Mouse (Mus musculus): ENCODE results near the gene Ctse. TPM values are rescaled to one million over a fixed set of nuclear protein-coding genes. Genes with fewer than 3 reads are reported as not detected.

The Ctse gene
- total and polyA plus RNA-seq, 2 experiments, result 0.11 TPM; not detected in 1

DNA sequence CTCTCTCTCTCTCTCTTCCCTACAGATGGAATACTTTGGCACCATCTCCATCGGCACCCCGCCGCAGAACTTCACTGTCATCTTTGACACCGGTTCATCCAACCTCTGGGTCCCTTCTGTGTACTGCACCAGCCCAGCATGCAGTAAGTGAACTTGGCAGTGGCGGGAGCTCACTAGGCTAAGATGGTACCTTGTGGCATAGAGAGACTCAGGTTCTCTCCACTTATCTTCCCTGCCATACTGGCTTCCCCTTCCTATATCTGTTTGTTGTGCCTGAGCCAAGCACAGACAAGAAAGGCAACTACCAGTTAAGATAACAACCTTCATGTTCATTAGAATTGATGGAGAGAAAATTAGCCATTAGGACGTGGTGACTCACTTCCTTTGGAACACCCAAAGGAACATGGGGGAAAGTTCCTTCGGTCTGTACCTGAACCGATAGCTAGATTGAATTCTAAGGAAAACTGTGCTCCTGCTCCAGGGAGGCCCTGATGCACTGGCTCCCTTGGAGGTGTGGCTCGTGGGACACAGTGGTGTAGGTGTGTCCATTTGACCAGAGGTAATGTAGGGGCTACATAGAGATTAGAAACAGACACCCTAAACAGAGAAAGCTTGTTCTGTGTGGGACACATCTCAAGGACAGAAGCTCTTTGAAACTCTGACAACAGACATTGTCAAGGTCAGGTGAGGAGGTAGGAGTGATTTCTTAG is 25.3 kb downstream of the Ctse start:
- no peak for TF ChIP-seq CTCF (IDR thresholded peaks at IDR 0.05; ENCODE audit: low read depth, low read length)
- no peak for TF ChIP-seq POLR2A (IDR thresholded peaks at IDR 0.05; ENCODE audit: extremely low read depth, insufficient read depth, low read length)
- 87% methylated on average over 9 of the region's 9 CpGs for WGBS
- Histone ChIP-seq H3K9ac (ENCODE audit: low read depth, low read length) (no peak overlapping the region), H3K27me3 (ENCODE audit: control insufficient read depth, insufficient read depth, low read length) (no peaks in the 10 kb centered on the region), H3K79me2 (ENCODE audit: control insufficient read depth, insufficient read depth, low read length) (no peaks in the 10 kb centered on the region), H3K4me1 (ENCODE audit: control insufficient read depth, insufficient read depth, low read length) (no peaks in the 10 kb centered on the region), H3K27ac (replicated peaks; ENCODE audit: insufficient read depth, low read depth, low read length) (no peak overlapping the region), H3K4me3 (ENCODE audit: insufficient read depth, low read depth, low read length) (no peak overlapping the region), H3K36me3 (ENCODE audit: control insufficient read depth, insufficient read depth, low read length) (no peaks in the 10 kb centered on the region)
- DNase-seq (ENCODE audit: extremely low read depth, low read depth, low spot score), result no peak

DNA sequence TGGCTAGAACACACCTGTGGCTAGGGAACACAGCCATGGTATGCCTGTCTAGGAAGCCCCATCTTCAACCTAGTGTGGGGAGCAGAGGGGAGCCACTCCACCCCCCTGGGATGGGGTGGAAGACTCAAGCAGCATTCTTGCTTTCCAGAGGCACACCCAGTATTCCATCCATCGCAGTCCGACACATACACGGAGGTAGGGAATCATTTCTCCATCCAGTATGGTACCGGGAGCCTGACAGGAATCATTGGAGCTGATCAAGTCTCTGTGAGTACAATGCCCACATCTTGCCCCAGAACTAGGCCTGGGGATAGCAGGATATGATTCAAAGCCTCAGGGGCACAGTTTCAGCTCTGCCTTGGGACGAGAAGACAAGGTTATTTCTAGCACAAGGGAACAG is 26.0 kb downstream of the Ctse start:
- DNase-seq (ENCODE audit: extremely low read depth, low read depth, low spot score), result no peak
- WGBS, result 91% methylated on average over 5 of the region's 5 CpGs
- no peak overlapping the region for H3K9ac ChIP-seq (ENCODE audit: low read depth, low read length)
- H3K4me3 ChIP-seq (ENCODE audit: insufficient read depth, low read depth, low read length), result no peak overlapping the region
- H3K27me3 ChIP-seq (ENCODE audit: control insufficient read depth, insufficient read depth, low read length), result no peaks in the 10 kb centered on the region
- H3K27ac ChIP-seq (replicated peaks; ENCODE audit: insufficient read depth, low read depth, low read length), result no peak overlapping the region
- TF ChIP-seq CTCF (IDR thresholded peaks at IDR 0.05; ENCODE audit: low read depth, low read length), result no peak
- TF ChIP-seq POLR2A (IDR thresholded peaks at IDR 0.05; ENCODE audit: extremely low read depth, insufficient read depth, low read length), result no peak
- no peaks in the 10 kb centered on the region for H3K36me3 ChIP-seq (ENCODE audit: control insufficient read depth, insufficient read depth, low read length)
- no peaks in the 10 kb centered on the region for H3K79me2 ChIP-seq (ENCODE audit: control insufficient read depth, insufficient read depth, low read length)
- no peaks in the 10 kb centered on the region for H3K4me1 ChIP-seq (ENCODE audit: control insufficient read depth, insufficient read depth, low read length)

DNA sequence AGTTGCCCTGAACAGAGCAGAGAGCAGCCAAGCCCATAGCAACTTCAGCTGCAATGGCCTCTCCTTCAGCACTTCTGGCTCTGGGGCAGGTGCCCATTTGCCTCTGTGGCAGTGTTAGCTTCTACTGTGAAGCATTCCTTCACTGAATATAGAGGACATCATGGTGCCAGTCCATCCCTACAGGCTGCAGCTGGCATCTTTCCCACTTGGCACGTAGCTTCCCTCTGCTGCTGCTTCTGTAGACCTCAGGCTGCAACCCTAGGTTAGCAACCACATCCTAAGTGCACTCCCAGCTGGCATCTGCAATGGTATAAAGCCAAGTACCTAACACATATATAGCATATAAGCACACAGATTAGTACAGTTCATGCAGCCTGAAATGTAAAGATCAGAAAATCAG is 27.8 kb downstream of the Ctse start:
- TF ChIP-seq CTCF (IDR thresholded peaks at IDR 0.05; ENCODE audit: low read depth, low read length) (no peak), POLR2A (IDR thresholded peaks at IDR 0.05; ENCODE audit: extremely low read depth, insufficient read depth, low read length) (no peak)

DNA sequence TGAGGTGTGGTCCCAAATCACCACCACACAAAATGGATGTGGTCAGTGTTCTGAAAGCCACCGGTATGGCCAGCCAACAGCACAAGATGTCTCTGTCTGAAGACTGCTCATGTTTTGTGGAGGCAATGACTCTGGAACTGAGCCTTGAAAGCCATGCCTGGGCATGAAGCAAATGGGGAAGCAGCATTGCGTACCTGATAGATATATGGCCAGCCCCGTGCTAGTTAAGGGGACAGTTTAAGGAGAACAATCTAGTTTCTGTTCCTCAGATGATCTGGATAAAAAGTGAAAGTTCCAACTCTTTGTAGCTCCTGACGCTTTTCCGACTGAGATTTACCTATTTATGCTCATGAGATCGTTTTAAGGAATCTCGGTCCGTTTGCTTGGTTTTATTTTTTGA is 33.0 kb downstream of the Ctse start:
- 88% methylated on average over 8 of the region's 8 CpGs for WGBS
- Histone ChIP-seq H3K4me1 (ENCODE audit: control insufficient read depth, insufficient read depth, low read length) (no peaks in the 10 kb centered on the region), H3K27ac (replicated peaks; ENCODE audit: insufficient read depth, low read depth, low read length) (no peak overlapping the region), H3K4me3 (ENCODE audit: insufficient read depth, low read depth, low read length) (no peak overlapping the region), H3K79me2 (ENCODE audit: control insufficient read depth, insufficient read depth, low read length) (no peaks in the 10 kb centered on the region), H3K27me3 (ENCODE audit: control insufficient read depth, insufficient read depth, low read length) (no peaks in the 10 kb centered on the region), H3K36me3 (ENCODE audit: control insufficient read depth, insufficient read depth, low read length) (no peaks in the 10 kb centered on the region), H3K9ac (ENCODE audit: low read depth, low read length) (no peak overlapping the region)
- DNase-seq (ENCODE audit: extremely low read depth, low read depth, low spot score), result no peak
- TF ChIP-seq CTCF (IDR thresholded peaks at IDR 0.05; ENCODE audit: low read depth, low read length), result no peak
- TF ChIP-seq POLR2A (IDR thresholded peaks at IDR 0.05; ENCODE audit: extremely low read depth, insufficient read depth, low read length), result no peak

More for the DNA sequence above, 27.8 kb downstream of the Ctse start:
- Histone ChIP-seq H3K36me3 (ENCODE audit: control insufficient read depth, insufficient read depth, low read length) (no peaks in the 10 kb centered on the region), H3K79me2 (ENCODE audit: control insufficient read depth, insufficient read depth, low read length) (no peaks in the 10 kb centered on the region), H3K27me3 (ENCODE audit: control insufficient read depth, insufficient read depth, low read length) (no peaks in the 10 kb centered on the region), H3K4me1 (ENCODE audit: control insufficient read depth, insufficient read depth, low read length) (no peaks in the 10 kb centered on the region), H3K27ac (replicated peaks; ENCODE audit: insufficient read depth, low read depth, low read length) (no peak overlapping the region), H3K9ac (ENCODE audit: low read depth, low read length) (no peak overlapping the region), H3K4me3 (ENCODE audit: insufficient read depth, low read depth, low read length) (no peak overlapping the region)
- no peak for DNase-seq (ENCODE audit: extremely low read depth, low read depth, low spot score)
- 88% methylated on average over 1 of the region's 1 CpGs for WGBS

DNA sequence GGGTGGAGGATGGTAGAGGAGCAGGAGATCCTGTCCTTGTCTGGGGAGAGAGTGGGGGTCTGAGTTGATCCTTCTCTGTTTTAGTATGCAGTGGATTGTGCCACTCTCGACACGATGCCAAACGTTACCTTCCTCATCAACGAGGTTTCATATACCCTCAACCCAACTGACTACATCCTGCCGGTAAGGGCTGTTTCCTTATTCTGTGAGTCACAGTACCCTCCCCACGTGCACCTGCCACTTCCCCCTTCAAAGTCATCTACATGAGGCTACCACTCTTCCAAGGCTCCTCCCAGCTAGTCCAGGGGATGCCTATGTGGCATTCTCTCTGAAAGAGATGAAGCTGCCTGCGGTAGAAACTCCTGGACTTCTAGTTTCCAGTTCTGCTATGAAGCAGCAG is 34.3 kb downstream of the Ctse start:
- Histone ChIP-seq H3K79me2 (ENCODE audit: control insufficient read depth, insufficient read depth, low read length) (no peaks in the 10 kb centered on the region), H3K9ac (ENCODE audit: low read depth, low read length) (no peak overlapping the region), H3K4me3 (ENCODE audit: insufficient read depth, low read depth, low read length) (no peak overlapping the region), H3K27ac (replicated peaks; ENCODE audit: insufficient read depth, low read depth, low read length) (no peak overlapping the region), H3K27me3 (ENCODE audit: control insufficient read depth, insufficient read depth, low read length) (no peaks in the 10 kb centered on the region), H3K36me3 (ENCODE audit: control insufficient read depth, insufficient read depth, low read length) (no peaks in the 10 kb centered on the region), H3K4me1 (ENCODE audit: control insufficient read depth, insufficient read depth, low read length) (no peaks in the 10 kb centered on the region)
- 78% methylated on average over 7 of the region's 7 CpGs for WGBS
- no peak for DNase-seq (ENCODE audit: extremely low read depth, low read depth, low spot score)
- TF ChIP-seq CTCF (IDR thresholded peaks at IDR 0.05; ENCODE audit: low read depth, low read length) (no peak), POLR2A (IDR thresholded peaks at IDR 0.05; ENCODE audit: extremely low read depth, insufficient read depth, low read length) (no peak)

DNA sequence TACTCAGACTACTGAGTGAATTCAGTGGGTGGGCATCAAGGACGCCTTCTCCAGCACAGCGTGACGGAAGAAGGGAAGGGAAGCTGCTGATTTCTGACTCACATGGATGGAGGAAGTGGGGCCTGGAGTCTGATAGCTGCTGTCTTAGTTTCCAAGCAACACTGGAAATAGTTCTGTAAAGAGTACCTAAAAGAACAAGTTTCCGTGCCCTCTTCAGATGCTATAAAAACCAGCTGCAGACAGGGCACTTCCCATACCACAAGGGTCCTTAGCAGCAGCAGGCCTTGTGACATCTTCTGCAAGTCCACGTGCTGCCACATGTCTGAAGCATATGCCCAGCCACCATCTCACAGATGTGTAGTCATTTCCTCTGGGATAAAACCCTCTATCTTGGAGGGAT is 41.5 kb downstream of the Ctse start:
- TF ChIP-seq POLR2A (IDR thresholded peaks at IDR 0.05; ENCODE audit: extremely low read depth, insufficient read depth, low read length), result no peak
- TF ChIP-seq CTCF (IDR thresholded peaks at IDR 0.05; ENCODE audit: low read depth, low read length), result no peak
- Histone ChIP-seq H3K9ac (ENCODE audit: low read depth, low read length) (no peak overlapping the region), H3K27ac (replicated peaks; ENCODE audit: insufficient read depth, low read depth, low read length) (no peak overlapping the region), H3K36me3 (ENCODE audit: control insufficient read depth, insufficient read depth, low read length) (no peaks in the 10 kb centered on the region), H3K4me3 (ENCODE audit: insufficient read depth, low read depth, low read length) (no peak overlapping the region), H3K4me1 (ENCODE audit: control insufficient read depth, insufficient read depth, low read length) (no peaks in the 10 kb centered on the region), H3K79me2 (ENCODE audit: control insufficient read depth, insufficient read depth, low read length) (no peaks in the 10 kb centered on the region), H3K27me3 (ENCODE audit: control insufficient read depth, insufficient read depth, low read length) (no peaks in the 10 kb centered on the region)
- 80% methylated on average over 5 of the region's 5 CpGs for WGBS
- DNase-seq (ENCODE audit: extremely low read depth, low read depth, low spot score), result no peak
